Mouse (Mus musculus) spleen, adult 2 months (tissue): ENCODE results near the gene Tmem141.

ENCODE experiments used
- CTCF ChIP-seq: fragments of 200-500 bp; IDR thresholded peaks from 2 replicates; pipeline ENCODE4 v1.5.1; 2011; ENCODE audit warnings: mild to moderate bottlenecking, inconsistent platforms; ENCODE audit not compliant: insufficient read depth, insufficient read length, insufficient replicate concordance; ENCODE audit errors: extremely low read depth
- POLR2A ChIP-seq: fragments of 200-500 bp; IDR thresholded peaks from 2 replicates; pipeline ENCODE4 v1.6.1; 2011; ENCODE audit warnings: low read depth, low read length, inconsistent platforms

- TF ChIP-seq CTCF, result 0 out of 2 replicates have a peak, but pooled peaks have one; percentile 28
- TF ChIP-seq POLR2A, result no peak
These were observed 41.7 kb upstream of the Tmem141 start for GRCm38 (mm10) chr2:25663511-25663910.
